Mouse (Mus musculus) E14TG2a.4 (cell line): Measurements from ENCODE around the gene Pilra.

Experiments
- H3K27me3 ChIP-seq: 2 replicates; pipeline ENCODE4 v1.6.1; 2014; ENCODE audit warnings: low read length, control low read depth; ENCODE audit not compliant: insufficient read depth
- H3K36me3 ChIP-seq: 2 replicates; pipeline ENCODE4 v1.6.1; 2014; ENCODE audit warnings: low read length, control low read depth; ENCODE audit not compliant: insufficient read depth
- H3K4me1 ChIP-seq: replicated peaks from 2 replicates; pipeline ENCODE4 v1.6.1; 2014; ENCODE audit warnings: low read depth, low read length, control low read depth
- H3K4me3 ChIP-seq: replicated peaks from 2 replicates; pipeline ENCODE4 v1.5.1; 2014; ENCODE audit warnings: mild to moderate bottlenecking, low read length
- H3K9me3 ChIP-seq: 2 replicates; pipeline ENCODE4 v1.6.1; 2014; ENCODE audit warnings: low read length, control low read depth
- CTCF ChIP-seq: conservative IDR thresholded peaks from 2 replicates; pipeline ENCODE4 v1.5.1; 2014; ENCODE audit warnings: low read length
- NANOG ChIP-seq: IDR thresholded peaks from 2 replicates; pipeline ENCODE4 v1.6.1; 2014; ENCODE audit warnings: borderline replicate concordance, low read length, mixed read lengths
- POU5F1 ChIP-seq: IDR thresholded peaks from 2 replicates; pipeline ENCODE4 v1.6.1; 2014; ENCODE audit warnings: low read length, borderline replicate concordance

Pilra gene

GRCm38 (mm10) chr5:137772755-137773154 is 63.3 kb downstream of the Pilra start:
- no peaks in the 10 kb centered on the region for H3K36me3 ChIP-seq
- H3K27me3 ChIP-seq = no peaks in the 10 kb centered on the region
- H3K4me1 ChIP-seq = peaks cover 65% of the 10 kb centered on the region
- TF ChIP-seq NANOG (no peak), POU5F1 (no peak), CTCF (no peak)
- H3K4me3 ChIP-seq = no peak overlapping the region
- H3K9me3 ChIP-seq = no peaks in the 10 kb centered on the region
